Mouse (Mus musculus) left cerebral cortex, adult 11 months (tissue): Measurements from ENCODE around the gene Ascl3.
A peak's percentile ranks its signal among the peaks of the same experiment; 100 is the strongest.

Source experiments
- DNase-seq: peaks from one replicate; pipeline ENCODE4 v3.0.0; 2022; ENCODE audit warnings: low spot score

Gene Ascl3

GRCm38 (mm10) chr7:109731626-109732025, at the start of gene Ascl3:
Ascl3 (minus strand) TSS chr7:109731726.
- DNase-seq = no peak

- DNase-seq = no peak
Measured at GRCm38 (mm10) chr7:109781087-109781469, 49.6 kb upstream of the Ascl3 start.

GRCm38 (mm10) chr7:109772251-109772650, 40.7 kb upstream of the Ascl3 start:
- no peak for DNase-seq

- no peak for DNase-seq
Measured at GRCm38 (mm10) chr7:109768699-109769383, 37.3 kb upstream of the Ascl3 start.

- no peak for DNase-seq
Measured at GRCm38 (mm10) chr7:109767575-109768350, 36.2 kb upstream of the Ascl3 start.

DNA sequence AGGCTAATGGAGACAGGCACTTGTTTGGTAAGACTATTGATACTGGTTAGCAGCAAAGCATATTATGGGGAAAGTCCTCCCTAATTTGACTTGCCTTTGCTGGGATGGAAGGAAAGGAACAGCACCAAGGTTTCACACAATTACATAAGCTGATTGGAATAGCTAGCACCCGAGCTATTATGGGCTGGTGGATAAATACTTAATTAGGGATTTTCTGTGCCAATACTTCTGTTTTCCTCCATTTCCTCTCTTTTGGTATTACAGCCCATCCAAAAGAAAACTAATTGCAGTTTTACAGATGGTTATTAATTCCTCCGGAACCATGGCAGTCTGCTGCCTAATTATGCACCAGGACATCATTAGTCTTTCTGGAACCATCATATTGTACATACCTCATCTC, 32.5 kb upstream of the Ascl3 start:
- no peak for DNase-seq

DNA sequence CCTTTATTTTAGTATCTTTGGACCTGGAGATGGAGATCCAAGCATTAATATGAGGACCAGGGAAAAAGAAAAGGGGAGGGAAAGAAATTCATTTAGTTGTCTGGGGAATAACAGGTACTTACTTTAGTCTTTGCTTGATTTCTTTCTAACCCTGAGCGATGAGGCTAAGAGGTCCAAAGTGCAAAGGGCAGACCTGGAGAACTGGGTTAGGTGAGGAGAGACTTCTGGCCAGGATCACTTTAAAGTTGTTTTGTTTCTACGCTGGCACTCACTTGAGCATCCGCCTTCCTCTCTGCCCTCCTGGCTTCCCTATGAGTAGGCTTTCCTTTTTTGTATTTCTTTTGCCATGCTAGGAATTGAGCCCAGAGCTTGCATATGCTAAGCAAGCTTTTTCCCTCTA, 24.8 kb upstream of the Ascl3 start:
- DNase-seq = no peak

DNA sequence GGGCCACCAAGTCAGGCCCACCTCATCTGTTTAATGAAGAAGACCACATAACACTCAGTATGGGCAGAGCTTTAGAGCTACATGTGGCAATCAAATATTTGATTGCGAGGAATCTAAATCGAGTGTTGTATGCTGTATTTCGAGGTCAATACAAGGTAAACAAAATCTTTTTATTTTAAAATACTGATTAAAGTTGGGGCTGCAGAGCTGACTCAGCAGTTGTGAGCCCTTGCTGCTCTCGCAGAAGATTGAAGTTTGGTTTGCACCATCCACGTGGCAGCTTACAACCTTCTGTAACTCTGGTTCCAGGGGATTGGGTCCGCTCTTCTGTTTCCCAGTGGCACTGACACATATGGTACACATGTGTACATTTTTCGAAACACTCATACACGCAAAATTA, 22.5 kb upstream of the Ascl3 start:
- no peak for DNase-seq

GRCm38 (mm10) chr7:109752008-109752925, 20.7 kb upstream of the Ascl3 start, which contains the start of gene Tmem9b:
Tmem9b (minus strand) TSS chr7:109752875.
- peak; percentile 65 for DNase-seq

DNA sequence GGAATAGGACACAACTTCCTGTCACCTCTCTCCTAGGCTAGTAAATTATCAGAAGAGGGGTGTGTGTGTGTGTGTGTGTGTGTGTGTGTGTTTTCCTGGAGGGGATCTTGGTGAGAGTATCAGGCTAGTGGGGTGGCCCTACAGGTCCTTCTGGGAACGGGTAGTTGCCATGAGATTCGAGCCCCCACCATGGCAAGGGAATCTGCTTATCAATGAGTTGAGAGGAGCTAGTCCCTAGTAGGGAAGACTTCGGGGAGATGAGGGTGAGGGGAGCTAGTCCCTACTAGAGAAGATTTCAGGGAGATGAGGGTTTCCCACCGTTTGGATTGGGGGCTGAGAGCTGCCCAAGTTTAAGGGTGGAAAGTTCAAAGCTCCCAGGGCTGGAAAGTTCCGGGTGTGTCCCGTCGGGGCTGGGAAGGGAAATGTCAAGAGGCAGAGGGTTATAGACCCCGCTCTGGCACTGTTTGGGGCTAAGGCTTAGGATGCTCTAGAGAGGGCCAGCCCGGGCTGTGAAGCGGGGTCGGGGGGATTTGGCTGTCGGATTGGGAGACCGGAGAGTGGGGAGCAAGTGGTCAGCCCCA, 20.0 kb upstream of the Ascl3 start:
- no peak for DNase-seq

GRCm38 (mm10) chr7:109747747-109748146, 16.2 kb upstream of the Ascl3 start:
- DNase-seq = no peak

DNA sequence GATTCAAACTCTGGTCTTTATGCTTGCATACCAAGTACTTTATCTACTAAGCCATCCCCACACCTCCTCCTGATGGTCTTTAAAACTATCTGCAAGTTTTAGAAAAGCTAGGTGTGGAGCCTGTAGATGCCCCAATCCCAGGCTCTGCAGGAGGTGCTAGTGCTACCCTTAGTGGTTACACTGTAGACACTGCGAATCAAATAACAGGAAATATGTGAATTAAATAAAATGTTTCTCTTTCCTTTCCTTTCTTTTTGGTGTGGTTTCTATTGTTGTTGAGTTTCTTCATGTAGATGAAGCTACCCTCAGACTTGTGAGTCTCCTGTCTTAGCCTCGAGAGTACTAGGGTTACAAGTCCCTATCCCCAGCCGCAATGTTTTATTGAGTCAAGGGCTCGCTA, 10.2 kb upstream of the Ascl3 start:
- no peak for DNase-seq

DNA sequence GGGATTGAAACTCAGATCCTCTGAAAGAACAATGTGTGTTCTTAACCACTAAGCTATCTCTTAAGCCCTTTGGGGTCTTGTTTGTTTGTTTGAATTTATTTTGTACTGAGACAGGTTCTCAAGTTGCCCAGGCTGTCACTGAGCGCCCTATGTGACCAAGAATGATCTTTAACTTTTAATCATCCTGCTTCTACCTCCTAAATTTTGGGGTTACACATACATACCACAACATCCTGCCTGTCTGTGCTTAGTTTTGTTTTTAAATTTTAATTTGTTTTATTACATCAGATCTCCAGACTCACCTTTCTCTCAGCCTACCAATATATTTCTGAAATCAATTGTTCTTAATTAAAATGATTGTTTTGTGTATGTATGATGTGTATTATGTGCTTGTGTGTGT, 9.5 kb upstream of the Ascl3 start:
- no peak for DNase-seq

DNA sequence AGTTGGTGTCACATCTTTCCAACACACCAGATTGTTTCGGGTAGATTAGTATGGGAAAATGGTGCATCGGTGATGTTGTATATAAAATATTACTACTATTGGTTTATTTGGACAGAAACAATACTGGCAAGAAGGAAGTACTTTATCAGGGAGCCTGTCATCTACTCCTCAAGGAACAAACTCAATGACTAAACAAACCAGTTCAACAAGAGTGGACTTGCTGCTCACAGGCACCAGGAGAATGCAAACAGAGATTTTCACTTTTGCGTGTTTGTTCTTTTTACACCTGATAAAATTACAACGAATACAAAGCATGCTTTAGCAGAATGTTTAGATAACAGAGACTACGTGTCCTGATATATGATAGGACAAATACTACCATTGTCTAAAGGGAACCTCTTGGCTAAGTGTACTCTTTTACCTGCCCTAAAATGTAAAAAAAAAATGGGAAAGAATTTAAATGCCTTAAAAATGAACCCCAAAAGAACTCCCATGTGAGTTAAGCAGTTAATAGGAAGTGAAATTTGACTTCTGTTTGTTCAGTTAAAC, 8.4 kb upstream of the Ascl3 start:
- DNase-seq = no peak

DNA sequence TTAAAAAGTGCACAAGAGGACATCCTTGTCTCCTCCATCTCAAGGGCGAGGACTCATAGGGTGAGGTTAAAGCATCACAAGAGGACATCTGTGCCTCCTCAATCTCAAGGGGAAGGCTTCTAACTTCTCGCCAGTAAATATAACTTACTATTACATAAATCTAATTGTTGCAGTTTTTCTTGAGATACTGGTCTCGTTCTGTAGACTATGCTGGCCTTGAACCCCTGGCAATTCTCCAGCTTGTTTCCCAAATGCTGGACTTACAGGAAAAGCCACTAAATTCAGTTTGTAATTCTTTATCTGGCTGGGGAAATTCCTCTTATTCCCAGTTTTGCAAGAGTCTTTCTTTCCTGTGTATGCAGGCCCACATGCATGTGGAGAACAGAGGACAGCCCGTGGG, 3.3 kb upstream of the Ascl3 start:
- DNase-seq = no peak

- DNase-seq = no peak
Measured at GRCm38 (mm10) chr7:109723697-109724096, 7.8 kb downstream of the Ascl3 start, which contains the start of gene BC051019. BC051019 (minus strand) TSS chr7:109723850.

DNA sequence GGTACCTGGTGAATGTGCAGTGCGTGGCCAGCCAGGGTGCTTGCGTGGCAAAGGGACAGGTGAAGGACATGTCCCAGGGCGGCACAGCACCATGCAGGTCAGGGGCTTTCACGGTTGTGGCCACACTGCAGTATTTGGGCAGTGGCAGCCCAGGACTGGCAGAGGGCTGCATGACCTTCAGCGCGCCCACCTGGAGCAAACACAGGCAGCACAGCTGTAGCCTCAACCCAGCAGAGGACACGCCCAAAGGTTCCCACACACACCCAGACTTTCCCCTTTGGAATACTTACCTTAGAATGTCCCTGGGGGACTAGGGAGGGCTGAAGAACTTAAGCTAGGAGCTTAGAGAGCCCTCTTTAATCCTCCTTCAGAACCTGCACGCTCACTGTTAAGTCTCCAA, 8.4 kb downstream of the Ascl3 start:
- no peak for DNase-seq

DNA sequence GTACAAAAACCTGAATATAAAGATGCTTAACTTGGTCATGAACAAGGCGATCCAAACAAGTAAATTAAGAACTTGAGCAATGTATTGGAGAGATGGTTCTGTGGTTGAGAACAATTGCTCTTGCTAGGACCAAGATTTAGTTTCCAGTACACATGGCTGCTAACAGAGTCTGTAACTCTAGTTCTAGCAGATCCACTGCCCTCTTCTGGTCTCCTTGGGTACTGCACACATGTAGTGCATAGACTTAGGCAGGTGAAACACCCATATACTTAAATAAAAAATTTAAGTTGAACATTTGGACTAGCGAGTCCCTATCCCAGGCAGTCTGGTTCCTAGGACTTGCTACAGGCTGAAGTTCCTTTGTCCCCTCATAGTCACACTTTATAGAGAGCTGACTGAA, 8.9 kb downstream of the Ascl3 start:
- DNase-seq = no peak

DNA sequence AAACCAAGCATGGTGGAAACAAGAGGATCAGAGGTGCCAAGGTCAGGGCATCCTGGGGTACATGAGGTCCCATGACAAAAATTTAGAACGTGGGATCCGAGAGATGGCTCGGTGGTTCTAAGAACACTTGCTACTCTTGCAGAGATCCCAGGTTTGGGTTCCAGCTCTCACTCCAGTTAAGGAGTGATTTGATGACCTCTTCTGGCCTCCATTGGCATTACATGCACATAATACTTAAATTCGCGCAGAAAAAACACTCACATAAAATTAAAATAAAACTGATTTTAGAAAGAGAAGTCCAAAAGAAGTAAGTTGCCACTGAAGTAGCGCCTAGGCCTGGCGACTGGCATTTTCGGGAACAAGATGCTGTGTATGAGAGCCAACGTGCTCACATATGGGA, 12.2 kb downstream of the Ascl3 start:
- no peak for DNase-seq

DNA sequence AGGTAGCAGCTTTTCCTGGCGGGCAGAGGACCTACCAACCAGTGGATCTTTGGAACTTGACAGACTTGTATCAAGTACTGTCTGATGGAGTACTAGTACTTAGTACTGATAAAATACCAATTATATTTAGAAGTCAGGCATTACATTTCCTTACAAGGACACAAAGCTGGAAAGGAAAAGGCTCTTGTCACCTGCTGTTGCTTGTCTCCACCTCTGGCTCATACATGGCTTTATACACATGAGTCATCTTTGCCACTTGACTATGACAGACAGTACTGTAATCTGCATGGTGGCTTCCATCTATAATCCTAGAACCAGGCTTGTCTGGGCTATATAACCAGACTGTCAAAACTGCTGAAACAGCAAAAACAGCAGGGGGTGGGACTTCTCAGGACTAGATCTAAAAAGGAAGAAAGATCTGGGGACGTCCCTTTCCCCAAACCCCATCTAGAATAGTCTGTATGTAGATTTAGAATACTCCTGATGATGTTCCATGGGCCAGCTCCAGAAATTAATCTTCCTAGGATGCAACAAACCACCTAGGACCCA, 18.0 kb downstream of the Ascl3 start:
- no peak for DNase-seq

GRCm38 (mm10) chr7:109712198-109712597, 19.3 kb downstream of the Ascl3 start:
- no peak for DNase-seq

- DNase-seq = no peak
Measured at GRCm38 (mm10) chr7:109710069-109710468, 21.5 kb downstream of the Ascl3 start.
